Mouse (Mus musculus): ENCODE measurements around the gene Samm50. TPM values are rescaled to one million over a fixed set of nuclear protein-coding genes. Genes with fewer than 3 reads are reported as not detected.

The Samm50 gene
- total RNA-seq, 4 experiments from 2014 or later = 102 to 107 (median 105) TPM

DNA sequence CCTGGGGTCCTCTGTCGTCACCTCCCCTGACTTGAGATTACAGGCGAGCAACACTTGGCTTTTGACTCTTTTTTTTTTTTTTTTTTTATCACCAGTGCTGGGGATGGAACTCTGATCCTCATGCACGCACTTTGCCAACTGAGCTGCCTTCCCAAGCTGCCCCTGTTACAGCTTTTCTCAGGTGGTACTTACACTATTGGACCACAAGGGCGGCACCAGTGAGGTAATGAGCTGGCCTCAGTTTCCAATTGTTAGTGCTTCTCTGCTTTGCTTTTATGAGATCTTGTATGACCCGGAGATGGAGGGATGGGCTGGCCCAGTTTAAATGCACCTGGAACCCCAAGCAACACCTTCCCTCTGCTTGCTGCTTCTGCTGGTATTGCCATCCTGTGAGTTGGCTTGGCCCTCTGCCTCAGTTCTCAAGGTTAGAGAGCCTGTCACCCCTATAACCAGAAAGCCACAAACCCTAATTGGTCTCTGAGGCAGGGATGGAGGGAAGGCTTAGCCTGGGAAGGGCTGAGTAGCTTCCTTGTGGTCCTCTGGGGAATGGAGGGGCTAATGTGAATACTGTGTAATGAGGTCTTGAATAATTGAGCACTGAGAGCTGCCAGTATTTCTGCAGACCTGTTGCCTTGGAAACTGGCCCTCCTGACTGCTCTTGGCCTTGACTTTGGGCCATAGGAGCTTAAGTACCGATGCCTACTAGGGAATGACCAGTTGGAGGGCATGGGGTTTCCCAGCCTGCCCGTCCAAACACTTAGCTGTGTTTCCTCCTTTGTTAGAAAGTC lies 42.9 kb downstream of the Samm50 start:
- DNase-seq (ENCODE audit: low spot score in 2 of 2) = no peak

DNA sequence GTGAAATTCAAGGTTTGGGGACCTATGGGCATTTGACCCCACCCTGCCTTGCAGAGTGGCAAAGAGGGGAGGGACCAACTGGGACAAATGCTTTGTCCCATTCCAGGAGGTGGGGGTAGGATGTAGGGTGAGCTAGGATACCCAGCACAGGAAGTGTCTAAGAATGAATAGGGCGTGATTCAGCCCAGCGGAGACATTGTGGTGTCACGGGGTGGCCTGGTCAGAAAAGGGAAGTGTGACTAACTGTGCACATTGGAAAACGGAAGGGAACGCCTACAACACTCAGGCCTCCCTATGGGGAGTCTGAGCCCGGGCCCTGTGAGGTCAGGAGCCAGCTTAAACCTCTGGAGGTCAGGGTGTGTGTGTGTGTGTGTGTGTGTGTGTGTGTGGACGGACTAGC lies 43.6 kb downstream of the Samm50 start:
- no peak for DNase-seq (ENCODE audit: low spot score in 2 of 2)

DNA sequence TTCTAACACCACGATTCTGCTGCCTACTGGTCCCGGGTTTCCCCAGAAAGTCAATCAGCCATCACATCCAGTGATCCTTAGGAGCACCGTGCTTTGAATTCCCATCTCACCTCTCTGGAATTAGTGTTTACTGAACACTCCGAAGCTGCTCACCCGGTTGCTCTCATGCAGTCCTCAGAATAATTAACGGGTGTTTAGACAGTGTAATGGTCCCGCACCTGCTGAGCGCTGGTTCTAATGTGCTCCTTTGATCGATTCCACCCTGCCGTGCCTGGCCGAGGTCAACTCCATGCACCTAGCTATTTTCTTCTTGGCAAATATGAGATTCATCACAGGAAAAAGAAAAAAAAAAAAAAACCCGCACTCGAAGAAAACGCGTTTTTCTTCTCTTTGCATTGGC lies 46.5 kb downstream of the Samm50 start:
- no peak for DNase-seq (ENCODE audit: low spot score in 2 of 2)

DNA sequence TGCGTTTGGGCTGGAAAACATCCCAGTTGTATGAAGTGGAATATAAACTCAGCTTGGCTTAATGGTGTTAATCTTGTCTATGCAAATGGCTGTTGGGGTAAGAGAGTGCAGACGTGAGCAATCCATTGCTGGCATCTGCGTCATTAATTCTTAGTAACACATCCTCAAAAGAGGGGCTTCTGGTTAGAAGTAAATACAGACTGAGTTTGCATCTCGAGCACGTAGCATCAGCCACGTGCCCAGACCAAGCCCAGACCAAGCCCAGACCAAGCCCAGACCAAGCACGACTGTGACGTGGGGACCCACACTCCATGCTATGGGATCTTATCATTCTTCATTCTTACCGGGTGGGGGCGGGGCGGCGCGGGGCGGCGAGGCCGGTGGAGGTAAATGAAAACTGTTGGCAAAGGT lies 47.0 kb downstream of the Samm50 start:
- DNase-seq (ENCODE audit: low spot score in 2 of 2) = no peak

DNA sequence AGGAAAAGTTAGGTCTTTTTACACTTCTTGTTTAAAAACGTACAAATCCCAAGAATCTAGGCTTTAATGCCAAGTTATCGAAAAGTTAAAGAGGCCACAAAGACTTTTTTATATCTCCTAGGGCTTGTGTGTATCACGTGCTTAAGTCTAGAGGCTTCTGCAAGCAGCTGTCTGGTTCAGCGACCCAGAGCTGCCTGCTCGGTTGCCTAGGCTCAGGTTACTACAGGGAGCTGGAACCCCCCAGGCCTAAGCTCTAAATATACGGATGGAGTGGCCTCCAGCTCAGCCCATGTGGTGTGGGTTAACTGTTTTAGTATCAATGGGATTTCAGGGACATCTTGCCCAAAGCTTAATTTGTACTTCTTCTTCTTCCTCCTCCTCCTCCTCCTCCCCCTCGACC lies 49.5 kb downstream of the Samm50 start:
- no peak for DNase-seq (ENCODE audit: low spot score in 2 of 2)

DNA sequence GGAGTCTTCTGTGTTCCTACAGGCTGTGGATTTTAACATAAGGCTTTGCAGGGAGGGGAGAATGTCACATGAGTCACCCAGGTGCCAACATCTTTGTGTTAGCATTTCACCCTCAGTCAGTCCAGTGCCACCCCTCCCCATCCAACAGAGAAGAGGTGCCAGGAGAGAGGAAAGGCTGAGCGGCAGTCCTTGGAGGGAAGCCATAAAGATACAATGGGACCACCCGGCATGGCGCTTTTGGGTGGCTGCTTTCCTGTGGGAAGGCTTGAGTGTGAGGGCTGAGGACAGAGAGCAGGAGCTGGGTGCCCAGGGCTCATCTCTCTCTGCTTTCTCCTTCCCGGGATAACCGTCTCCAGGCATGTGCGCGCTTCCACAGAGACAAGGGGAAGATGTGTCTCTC lies 53.1 kb downstream of the Samm50 start:
- no peak for DNase-seq (ENCODE audit: low spot score in 2 of 2)

DNA sequence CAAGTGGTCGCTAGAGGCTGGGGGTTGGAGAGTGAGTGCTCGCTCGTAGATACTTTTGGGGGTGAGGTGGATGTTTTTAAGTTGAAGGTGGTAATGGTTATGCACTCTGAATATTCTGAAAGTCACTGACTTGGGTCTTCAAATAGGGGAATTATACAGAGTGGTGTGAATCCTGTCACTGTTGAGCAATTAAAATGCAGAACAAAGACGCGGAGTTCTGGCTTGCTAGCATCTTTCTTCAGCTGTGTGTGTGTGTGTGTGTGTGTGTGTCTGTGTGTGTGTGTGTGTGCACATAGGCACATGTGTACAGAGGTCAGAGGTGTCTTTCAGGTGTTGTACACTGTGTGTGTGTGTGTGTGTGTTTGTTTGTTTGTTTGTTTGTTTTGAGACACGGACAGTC lies 54.2 kb downstream of the Samm50 start:
- no peak for DNase-seq (ENCODE audit: low spot score in 2 of 2)

DNA sequence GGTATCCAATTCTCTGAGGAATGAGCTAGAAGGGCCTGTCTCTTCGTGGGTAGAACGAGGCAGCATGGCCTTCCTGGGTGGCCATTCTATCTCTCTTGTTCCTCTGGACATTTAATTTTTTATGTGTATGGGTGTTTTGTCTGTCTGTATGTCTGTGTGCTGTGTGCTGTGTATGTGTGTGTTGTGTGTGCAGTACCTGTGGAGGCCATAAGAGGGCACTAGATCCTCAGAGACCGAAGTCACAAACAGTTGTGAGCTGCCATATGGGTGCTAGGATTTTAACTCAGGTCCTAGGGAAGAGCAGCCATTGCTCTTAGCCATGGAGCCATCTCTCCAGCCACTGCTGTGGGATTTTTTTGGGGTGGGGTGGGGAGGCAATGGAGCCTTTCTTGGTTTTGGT lies 55.3 kb downstream of the Samm50 start:
- no peak for DNase-seq (ENCODE audit: low spot score in 2 of 2)

DNA sequence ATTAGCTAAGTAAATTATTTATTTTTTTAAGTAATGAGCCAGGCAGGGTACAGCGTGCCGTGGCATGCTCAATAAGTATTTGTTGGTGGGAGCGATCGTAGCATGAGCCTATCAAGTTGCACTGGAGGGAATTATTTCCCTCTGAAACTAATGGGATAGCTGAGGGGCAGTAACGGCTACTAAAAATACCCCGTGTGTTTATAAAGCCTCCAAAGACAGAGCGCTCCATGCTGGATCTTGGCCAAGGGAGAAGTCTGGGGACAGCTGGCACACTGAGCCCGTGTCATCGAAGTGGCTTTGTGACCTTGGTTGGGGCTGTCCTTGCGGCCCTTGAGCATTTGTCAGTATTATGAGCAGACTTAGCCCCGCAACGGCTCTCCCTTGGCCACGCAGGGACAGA lies 59.2 kb downstream of the Samm50 start:
- DNase-seq (ENCODE audit: low spot score in 2 of 2) = no peak

DNA sequence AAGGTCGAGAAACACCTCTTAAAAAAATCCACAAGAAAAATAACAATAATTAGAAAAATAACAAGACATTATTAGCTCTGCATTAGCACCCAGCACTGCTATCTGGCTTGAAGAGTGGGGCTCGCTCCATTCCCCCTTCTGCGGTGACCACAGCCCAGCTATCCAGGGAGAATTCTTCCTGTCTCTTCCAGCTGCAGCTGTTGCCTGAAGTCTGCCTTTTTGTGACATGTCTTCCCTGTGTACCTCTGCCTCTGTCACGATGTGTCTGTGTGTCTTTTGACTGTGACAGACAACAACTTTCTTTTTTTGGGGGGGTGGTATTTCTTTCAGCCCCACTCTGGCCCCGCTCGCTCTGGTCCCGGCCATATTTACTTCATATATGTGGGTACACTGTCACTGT lies 60.6 kb downstream of the Samm50 start:
- no peak for DNase-seq (ENCODE audit: low spot score in 2 of 2)

DNA sequence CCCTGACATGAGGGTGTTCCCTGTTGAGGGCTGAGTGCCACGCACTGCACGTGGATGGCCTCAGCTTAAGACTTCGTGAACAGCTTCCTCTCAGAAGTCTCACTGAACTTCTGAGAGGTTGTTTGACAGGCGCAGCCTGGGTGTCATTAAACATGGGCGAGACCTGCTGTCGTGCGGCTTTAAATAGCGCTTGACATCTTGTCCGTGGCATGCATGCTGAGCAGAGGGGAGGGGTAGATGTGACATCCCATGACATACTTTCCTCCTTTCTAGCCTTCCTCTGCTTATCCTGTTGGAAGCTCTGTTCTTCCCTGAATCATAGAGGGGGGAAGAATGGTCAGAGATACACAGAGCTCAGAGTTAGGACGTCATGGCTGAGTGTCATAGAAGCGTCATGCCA lies 61.7 kb downstream of the Samm50 start:
- peak in 1 of 2 experiments; percentile 47 for DNase-seq (ENCODE audit: low spot score in 2 of 2)

DNA sequence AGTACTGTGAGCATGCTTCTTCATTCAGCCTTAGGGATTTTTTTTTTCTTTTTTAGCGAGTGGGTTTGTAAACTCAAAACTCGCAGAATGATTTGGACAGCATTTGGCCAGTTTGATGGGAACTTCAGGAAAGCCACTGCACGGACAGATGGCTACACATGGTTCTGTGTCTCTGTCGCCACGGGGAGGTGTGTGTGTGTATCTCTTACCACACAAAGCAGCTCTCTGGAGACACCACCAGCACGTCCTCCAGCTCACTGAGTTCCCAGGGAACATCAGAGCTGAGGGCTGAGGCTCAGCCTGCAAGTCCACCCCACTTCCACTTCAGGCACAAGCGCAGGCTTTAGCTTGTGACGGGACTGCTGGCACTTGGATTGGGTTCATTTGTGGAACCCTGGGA lies 62.3 kb downstream of the Samm50 start:
- DNase-seq (ENCODE audit: low spot score in 2 of 2) = no peak

DNA sequence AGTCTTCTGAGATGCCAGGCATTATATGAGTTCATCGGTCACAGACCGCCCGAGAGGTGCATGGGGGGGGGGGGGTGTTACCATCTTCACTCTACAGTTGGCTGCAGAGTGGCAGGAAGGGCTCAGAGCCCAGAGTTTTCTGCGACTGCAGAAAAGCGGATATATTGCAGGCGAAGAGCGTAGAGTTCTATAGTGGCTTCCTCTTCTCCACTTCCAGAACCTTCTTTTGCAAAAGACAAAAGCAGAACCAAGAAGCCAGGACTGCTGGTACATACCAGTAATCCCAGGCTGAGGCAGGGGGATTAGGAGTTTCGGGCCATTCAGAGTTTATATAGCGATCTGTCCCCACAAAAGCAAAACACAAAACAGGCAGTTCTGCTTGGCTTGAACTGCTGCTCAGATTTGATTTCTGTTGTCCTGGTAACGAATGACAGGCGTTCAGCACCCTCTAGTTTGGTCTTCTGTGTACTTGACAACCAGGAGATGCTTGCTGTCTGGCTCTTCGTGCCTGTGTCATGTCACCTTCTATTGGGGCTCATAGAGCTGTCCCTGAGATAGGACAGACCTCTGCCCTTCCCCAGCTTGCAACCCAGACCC lies 64.3 kb downstream of the Samm50 start:
- DNase-seq (ENCODE audit: low spot score in 2 of 2) = no peak

DNA sequence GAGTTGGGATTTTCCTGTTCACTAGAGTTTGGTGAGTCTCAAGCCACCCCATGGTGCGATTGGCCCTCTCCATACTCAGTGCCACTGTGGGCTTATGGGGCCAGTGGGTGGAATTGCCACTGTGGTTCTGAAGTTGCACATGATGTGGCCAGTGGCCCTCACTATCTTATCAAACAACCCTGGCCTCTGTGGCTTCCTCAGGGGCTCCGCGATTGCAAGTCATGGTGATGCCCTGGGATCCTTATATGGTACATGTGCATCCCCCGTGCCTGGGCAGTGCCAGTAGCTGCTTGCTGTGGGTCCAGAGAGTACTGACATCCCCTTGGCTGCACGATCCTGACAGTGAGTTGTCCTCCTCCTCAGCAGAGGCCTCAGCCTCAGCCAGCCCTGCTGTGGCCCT lies 64.8 kb downstream of the Samm50 start:
- DNase-seq (ENCODE audit: low spot score in 2 of 2) = no peak

DNA sequence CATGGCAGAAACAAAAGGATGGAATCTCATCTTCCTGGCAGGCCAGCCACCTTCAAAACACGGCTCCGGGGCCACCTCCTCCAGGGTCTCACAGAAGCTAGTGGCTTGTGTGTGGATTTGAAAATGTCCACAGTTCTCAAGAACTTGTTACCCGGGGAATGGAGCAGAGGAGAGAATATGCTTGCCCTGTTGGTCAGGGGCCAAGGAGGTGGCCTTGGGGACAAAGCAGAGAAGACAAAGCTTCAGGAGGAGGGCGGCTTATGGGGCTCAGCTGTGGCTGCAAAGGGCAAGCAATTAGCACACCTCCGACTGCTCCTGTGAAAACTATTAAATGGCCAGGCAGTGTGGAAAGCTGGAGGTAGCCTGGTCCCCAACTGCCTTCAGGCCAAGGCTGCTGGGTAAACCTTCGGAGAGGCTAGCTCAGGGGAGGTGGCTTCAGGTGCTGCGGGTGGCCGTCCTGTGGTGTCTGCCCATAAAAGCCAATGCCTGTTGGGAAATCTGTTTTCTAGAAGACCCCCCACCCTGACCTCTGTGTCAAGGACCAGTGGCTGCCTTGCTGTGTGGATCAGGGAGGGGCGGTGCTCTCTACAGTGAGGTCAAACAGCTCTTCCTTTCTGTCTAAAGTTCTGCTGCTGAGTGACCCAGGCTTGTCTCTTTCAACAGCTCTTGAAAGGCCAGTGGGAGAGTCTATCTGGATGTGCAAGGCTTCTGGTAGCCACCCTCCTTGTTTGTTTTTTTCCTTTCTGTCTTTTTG lies 66.7 kb downstream of the Samm50 start:
- no peak for DNase-seq (ENCODE audit: low spot score in 2 of 2)

DNA sequence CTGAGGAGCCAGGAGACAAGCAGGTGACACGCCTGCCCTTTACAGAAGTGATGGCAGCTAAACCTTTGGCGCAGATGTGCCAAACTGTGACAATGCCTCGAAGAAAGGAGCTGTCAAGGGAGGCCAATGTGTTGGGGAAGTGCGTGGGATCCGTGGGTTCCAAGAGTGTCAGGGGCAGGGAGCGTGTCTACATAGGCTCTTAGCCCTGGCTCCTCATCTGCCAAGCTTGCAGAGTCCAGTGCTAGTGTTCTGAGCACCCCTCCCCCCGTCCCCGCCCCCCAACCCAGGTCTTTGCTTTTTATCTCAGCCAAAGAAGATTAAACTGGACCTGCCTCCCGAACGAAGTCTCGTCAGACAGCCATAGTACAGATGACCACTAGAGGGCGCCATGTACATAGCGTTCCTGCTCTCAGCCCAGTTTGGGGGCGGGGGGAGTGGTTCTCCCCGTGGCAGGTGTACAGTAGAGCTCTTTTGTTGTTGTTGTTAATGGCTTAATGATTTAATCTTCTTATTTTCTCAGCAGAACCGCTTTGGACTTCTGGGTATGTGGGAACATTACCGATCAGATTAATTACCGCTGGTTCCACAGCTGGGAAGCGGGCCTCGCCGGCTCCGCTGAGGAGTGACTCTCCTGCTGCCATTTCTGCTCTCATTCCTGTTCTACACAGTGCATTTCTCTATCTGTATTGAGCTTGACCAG lies 68.2 kb downstream of the Samm50 start:
- DNase-seq (ENCODE audit: low spot score in 2 of 2) = peak; percentile 71 to 83

DNA sequence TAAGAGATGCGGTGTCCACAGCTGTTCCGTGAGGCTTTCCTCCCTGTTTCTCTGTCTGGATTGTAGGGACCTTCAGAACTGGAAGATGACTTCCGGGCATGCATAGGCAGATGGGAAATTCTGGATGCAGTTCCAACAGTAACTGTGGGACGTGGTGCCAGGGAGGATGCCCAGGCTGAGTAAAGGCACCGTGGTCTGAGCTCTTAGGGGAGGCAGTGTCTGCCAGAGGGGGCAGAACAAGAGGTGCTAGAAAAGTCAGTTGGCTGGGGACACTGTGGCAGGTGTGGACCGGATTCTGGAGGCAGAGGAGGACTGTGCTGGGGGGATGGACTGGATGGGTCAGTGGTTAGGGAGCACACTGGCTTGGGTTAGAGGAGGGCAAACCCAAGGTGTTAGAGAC lies 70.6 kb downstream of the Samm50 start:
- DNase-seq (ENCODE audit: low spot score in 2 of 2) = no peak

DNA sequence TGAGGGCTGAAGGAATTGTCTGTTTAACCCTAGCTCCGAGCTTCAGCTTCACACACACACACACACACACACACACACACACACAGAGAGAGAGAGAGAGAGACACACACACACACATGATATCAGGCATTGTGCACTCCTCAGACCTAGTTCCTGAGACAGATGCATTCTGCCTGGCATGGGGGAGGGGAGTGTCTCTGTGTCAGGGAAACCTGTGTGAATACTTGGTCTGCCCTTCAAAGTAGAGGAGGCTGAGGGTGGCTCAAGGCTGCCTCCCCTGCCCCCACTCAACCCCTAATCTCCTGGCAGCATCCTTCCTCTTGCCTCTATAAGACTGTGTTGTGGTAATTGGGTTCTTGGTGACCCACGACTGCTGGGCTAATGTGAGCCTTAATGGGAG lies 71.5 kb downstream of the Samm50 start:
- DNase-seq (ENCODE audit: low spot score in 2 of 2) = no peak

DNA sequence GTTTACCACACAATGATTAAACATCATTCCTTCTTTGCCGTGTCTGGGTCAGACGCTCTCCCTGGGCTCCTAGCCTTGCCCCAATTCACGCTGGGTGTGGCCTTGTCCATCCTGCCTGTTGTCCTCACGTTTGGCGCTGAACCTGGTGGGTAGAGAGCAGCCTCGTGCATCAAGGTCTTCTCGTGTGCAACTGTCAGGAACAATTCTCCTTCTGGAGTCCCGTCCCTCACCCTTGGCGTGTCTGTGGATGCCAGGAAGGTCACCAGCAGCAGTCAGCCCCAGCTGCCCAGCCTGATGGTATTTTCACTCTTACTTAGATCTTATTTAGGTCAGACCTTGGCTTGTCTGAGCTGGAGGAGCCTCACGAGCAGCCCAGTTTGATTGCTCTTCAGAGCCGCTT lies 73.1 kb downstream of the Samm50 start:
- no peak for DNase-seq (ENCODE audit: low spot score in 2 of 2)

DNA sequence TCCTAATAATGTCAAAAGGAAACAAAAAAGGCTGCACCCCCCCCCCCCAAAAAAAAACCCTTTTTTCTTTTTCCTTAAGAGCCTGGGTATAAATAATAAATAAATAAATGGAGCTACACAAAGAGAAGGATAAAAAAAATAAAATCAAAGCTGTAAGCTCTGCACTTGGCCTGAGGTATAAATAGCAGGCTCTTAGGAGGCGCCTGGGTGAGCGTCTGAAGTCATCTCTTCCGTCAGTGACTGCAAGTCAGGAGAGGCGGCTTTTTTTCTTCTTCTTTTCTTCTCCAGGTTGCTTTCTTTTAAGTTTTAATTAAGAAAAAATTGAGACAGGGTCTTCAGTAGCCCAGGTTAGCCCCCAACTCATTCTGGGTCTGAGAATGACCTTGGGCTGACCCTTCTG lies 74.2 kb downstream of the Samm50 start:
- no peak for DNase-seq (ENCODE audit: low spot score in 2 of 2)
